26 mouse cellular contexts compared by ENCODE assay signal in genomic region chr3:85693013-85693412, GRCm38 (mm10).
DNase-seq lines count a peak whose midpoint lies in the region; ATAC-seq lines count a peak whose summit lies in the region.
"Had no signal": no experiment of that assay in that cellular context is flagged by ENCODE, and none has a peak within 500 bp of the region (broad histone marks: within the 10 kb centered on the region; RNA-seq: fewer than 3 reads in every experiment).

No protein-coding gene starts in this region.

- H3K9me3 ChIP-seq in embryonic facial prominence, embryonic 14.5 days (ENCODE audit: control insufficient read depth, low read length): no peaks in the 10 kb centered on the region
- no peaks in the 10 kb centered on the region for H3K9me3 ChIP-seq in embryonic facial prominence, embryonic 10.5 days
- H3K9me3 ChIP-seq in midbrain, embryonic 11.5 days (ENCODE audit: control insufficient read depth, low read length): no peaks in the 10 kb centered on the region
- H3K9me3 ChIP-seq in midbrain, embryonic 16.5 days (replicated peaks; ENCODE audit: control insufficient read depth, low read length, poor library complexity, severe bottlenecking): no peaks in the 10 kb centered on the region
- H3K9me3 ChIP-seq: embryonic facial prominence, embryonic 13.5 days; forebrain, embryonic 10.5 days; heart, embryonic 13.5 days; hindbrain, embryonic 10.5 days; hindbrain, embryonic 13.5 days; intestine, embryonic 15.5 days had no signal

- no peaks in the 10 kb centered on the region for H3K4me1 ChIP-seq in embryonic facial prominence, embryonic 14.5 days (ENCODE audit: control insufficient read depth, insufficient read depth, low read length)
- no peaks in the 10 kb centered on the region for H3K4me1 ChIP-seq in embryonic facial prominence, embryonic 10.5 days
- H3K4me1 ChIP-seq in midbrain, embryonic 11.5 days (ENCODE audit: control insufficient read depth, insufficient read depth, low read length): no peaks in the 10 kb centered on the region
- H3K4me1 ChIP-seq in midbrain, embryonic 16.5 days (ENCODE audit: control insufficient read depth, insufficient read depth, low read length): no peaks in the 10 kb centered on the region
- H3K4me1 ChIP-seq: embryonic facial prominence, embryonic 13.5 days; heart, embryonic 13.5 days; hindbrain, embryonic 13.5 days; intestine, embryonic 15.5 days had no signal

- no peak; the same call in 1 of the 2 replicates for ATAC-seq in embryonic facial prominence, embryonic 14.5 days (ENCODE audit: low read depth)
- peak; percentile 96 for ATAC-seq in common myeloid progenitor, adult 5-6 weeks (replicated peaks; ENCODE audit: low read depth, poor library complexity, severe bottlenecking)
- ATAC-seq in megakaryocyte, adult 5-6 weeks (ENCODE audit: poor library complexity, severe bottlenecking): peak; percentile 27; the same call in 1 of the 2 replicates
- no peak for ATAC-seq in midbrain, embryonic 11.5 days (ENCODE audit: low FRiP score)
- ATAC-seq in midbrain, embryonic 16.5 days: no peak
- ATAC-seq: activated CD4-positive, CD25-positive, alpha-beta regulatory T cell, adult 4 months; CD4-positive, CD25-positive, alpha-beta regulatory T cell, adult 4 months; forebrain, embryonic 14.5 days; forebrain, postnatal 0 days; hindbrain, embryonic 16.5 days; intestine, embryonic 15.5 days had no signal

- no peak overlapping the region for H3K4me2 ChIP-seq in embryonic facial prominence, embryonic 14.5 days (ENCODE audit: low read depth, low read length)
- no peak overlapping the region for H3K4me2 ChIP-seq in midbrain, embryonic 11.5 days
- no peak overlapping the region for H3K4me2 ChIP-seq in midbrain, embryonic 16.5 days (ENCODE audit: low read length)
- H3K4me2 ChIP-seq: embryonic facial prominence, embryonic 13.5 days; heart, embryonic 13.5 days; hindbrain, embryonic 13.5 days; intestine, embryonic 15.5 days had no signal

- 31% methylated on average over 3 of the region's 3 CpGs for WGBS in embryonic facial prominence, embryonic 14.5 days
- 38% methylated on average over 3 of the region's 3 CpGs for WGBS in embryonic facial prominence, embryonic 10.5 days
- WGBS in midbrain, embryonic 11.5 days: 45% methylated on average over 3 of the region's 3 CpGs
- 37% methylated on average over 3 of the region's 3 CpGs for WGBS in midbrain, embryonic 16.5 days

- no peak overlapping the region for H3K9ac ChIP-seq in embryonic facial prominence, embryonic 14.5 days (ENCODE audit: low read depth, low read length)
- H3K9ac ChIP-seq in midbrain, embryonic 11.5 days (ENCODE audit: low read length): no peak overlapping the region
- no peak overlapping the region for H3K9ac ChIP-seq in midbrain, embryonic 16.5 days (ENCODE audit: low read depth, low read length)
- H3K9ac ChIP-seq: embryonic facial prominence, embryonic 13.5 days; forebrain, postnatal 0 days; heart, embryonic 13.5 days; hindbrain, embryonic 13.5 days; intestine, embryonic 15.5 days had no signal

- no peaks in the 10 kb centered on the region for H3K36me3 ChIP-seq in embryonic facial prominence, embryonic 14.5 days (ENCODE audit: control insufficient read depth, insufficient read depth, low read length)
- H3K36me3 ChIP-seq in embryonic facial prominence, embryonic 10.5 days (replicated peaks): no peaks in the 10 kb centered on the region
- H3K36me3 ChIP-seq in midbrain, embryonic 11.5 days (ENCODE audit: control insufficient read depth, insufficient read depth, low read length): no peaks in the 10 kb centered on the region
- H3K36me3 ChIP-seq in midbrain, embryonic 16.5 days (ENCODE audit: control insufficient read depth, insufficient read depth, low read length): no peaks in the 10 kb centered on the region
- H3K36me3 ChIP-seq: embryonic facial prominence, embryonic 13.5 days; forebrain, embryonic 10.5 days; heart, embryonic 13.5 days; hindbrain, embryonic 10.5 days; hindbrain, embryonic 13.5 days; intestine, embryonic 15.5 days had no signal

- no peaks in the 10 kb centered on the region for H3K27me3 ChIP-seq in embryonic facial prominence, embryonic 14.5 days (replicated peaks; ENCODE audit: control insufficient read depth, insufficient read depth, low read length)
- H3K27me3 ChIP-seq in embryonic facial prominence, embryonic 10.5 days (replicated peaks; ENCODE audit: low read depth, poor library complexity, severe bottlenecking): no peaks in the 10 kb centered on the region
- no peaks in the 10 kb centered on the region for H3K27me3 ChIP-seq in midbrain, embryonic 11.5 days (ENCODE audit: control insufficient read depth, insufficient read depth, low read length)
- no peaks in the 10 kb centered on the region for H3K27me3 ChIP-seq in midbrain, embryonic 16.5 days (ENCODE audit: control insufficient read depth, insufficient read depth, low read depth, low read length)
- H3K27me3 ChIP-seq: heart, embryonic 13.5 days; hindbrain, embryonic 13.5 days; intestine, embryonic 15.5 days had no signal

- DNase-seq in embryonic facial prominence, embryonic 14.5 days (ENCODE audit: low spot score): peak; percentile 10
- no peak for DNase-seq in embryonic facial prominence, embryonic 10.5 days (ENCODE audit: low spot score)
- DNase-seq in 416B (ENCODE audit: low read depth): peak; percentile 35
- DNase-seq in midbrain, embryonic 11.5 days (ENCODE audit: low spot score, missing footprints): no peak
- DNase-seq in right cerebral cortex, adult 18-20 months: no peak
- DNase-seq: adrenal gland, adult 8-10 months; adrenal gland, postnatal 25 days; cerebellum, adult 11-12 months; cerebellum, adult 8-10 months; cerebellum, postnatal 10 days; forebrain, postnatal 0 days; gastrocnemius, postnatal 25 days; kidney, adult 11 months had no signal

- no peak overlapping the region for H3K27ac ChIP-seq in embryonic facial prominence, embryonic 14.5 days (replicated peaks; ENCODE audit: low read depth, low read length)
- no peak overlapping the region for H3K27ac ChIP-seq in embryonic facial prominence, embryonic 10.5 days (replicated peaks)
- H3K27ac ChIP-seq in midbrain, embryonic 11.5 days (ENCODE audit: low read depth, low read length): no peak overlapping the region
- no peak overlapping the region for H3K27ac ChIP-seq in midbrain, embryonic 16.5 days (ENCODE audit: low read length)
- H3K27ac ChIP-seq: embryonic facial prominence, embryonic 13.5 days; forebrain, embryonic 10.5 days; heart, embryonic 13.5 days; hindbrain, embryonic 10.5 days; hindbrain, embryonic 13.5 days; intestine, embryonic 15.5 days had no signal

- no peak overlapping the region for H3K4me3 ChIP-seq in embryonic facial prominence, embryonic 14.5 days (ENCODE audit: low read depth, low read length)
- H3K4me3 ChIP-seq in embryonic facial prominence, embryonic 10.5 days: no peak overlapping the region
- H3K4me3 ChIP-seq in midbrain, embryonic 11.5 days (ENCODE audit: low read depth, low read length): no peak overlapping the region
- H3K4me3 ChIP-seq in midbrain, embryonic 16.5 days (ENCODE audit: low read depth, low read length): no peak overlapping the region
- H3K4me3 ChIP-seq: embryonic facial prominence, embryonic 13.5 days; forebrain, embryonic 10.5 days; heart, embryonic 13.5 days; hindbrain, embryonic 10.5 days; hindbrain, embryonic 13.5 days; intestine, embryonic 15.5 days had no signal

Comparison
In these comparisons a context has a peak if more than half of its experiments do, and no peak if none do; other contexts are left out.
1. DNase-seq: peak in embryonic facial prominence, embryonic 14.5 days (single experiment) and 416B (single experiment); none in embryonic facial prominence, embryonic 10.5 days (single experiment), midbrain, embryonic 11.5 days (single experiment) and right cerebral cortex, adult 18-20 months (single experiment).
2. ATAC-seq: peak in common myeloid progenitor, adult 5-6 weeks (single experiment) and megakaryocyte, adult 5-6 weeks (single experiment); none in embryonic facial prominence, embryonic 14.5 days (single experiment), midbrain, embryonic 11.5 days (single experiment) and midbrain, embryonic 16.5 days (single experiment).